In genomic region chr1:107728113-107728839, GRCm38 (mm10) we compare ENCODE assay signal across 24 mouse cellular contexts.
A peak's percentile ranks its signal among the peaks of the same experiment; 100 is the strongest.
DNase-seq lines count a peak whose midpoint lies in the region; ATAC-seq and TF ChIP-seq lines count a peak whose summit lies in the region.
"Had no signal": no experiment of that assay in that cellular context is flagged by ENCODE, and none has a peak within 500 bp of the region (broad histone marks: within the 10 kb centered on the region; RNA-seq: fewer than 3 reads in every experiment).

No protein-coding gene starts in this region.

- no peaks in the 10 kb centered on the region for H3K27me3 ChIP-seq in G1E (ENCODE audit: insufficient read depth, low read length)
- H3K27me3 ChIP-seq: embryonic facial prominence, embryonic 13.5 days; forebrain, embryonic 15.5 days; heart, embryonic 15.5 days; limb, embryonic 13.5 days; liver, embryonic 13.5 days; midbrain, embryonic 15.5 days had no signal

- TF ChIP-seq CTCF in G1E (IDR thresholded peaks at IDR 0.05; ENCODE audit: low read depth, low read length) = no peak
- TF ChIP-seq CTCF in gastrocnemius, adult 2 months (IDR thresholded peaks at IDR 0.05) = no peak

- H3K4me3 ChIP-seq in G1E (ENCODE audit: low read depth, low read length) = no peak overlapping the region
- no peak overlapping the region for H3K4me3 ChIP-seq in gastrocnemius, adult 2 months
- H3K4me3 ChIP-seq: embryonic facial prominence, embryonic 13.5 days; forebrain, embryonic 15.5 days; heart, adult 2 months; heart, embryonic 15.5 days; hindbrain, embryonic 10.5 days; limb, embryonic 13.5 days; liver, embryonic 13.5 days; midbrain, embryonic 15.5 days; myocyte had no signal

- no peaks in the 10 kb centered on the region for H3K36me3 ChIP-seq in G1E (replicated peaks)
- H3K36me3 ChIP-seq: embryonic facial prominence, embryonic 13.5 days; forebrain, embryonic 15.5 days; heart, embryonic 15.5 days; hindbrain, embryonic 10.5 days; limb, embryonic 13.5 days; liver, embryonic 13.5 days; midbrain, embryonic 15.5 days had no signal

- H3K9me3 ChIP-seq in G1E (replicated peaks) = peaks cover 7% of the 10 kb centered on the region
- H3K9me3 ChIP-seq: embryonic facial prominence, embryonic 13.5 days; forebrain, embryonic 15.5 days; heart, embryonic 15.5 days; hindbrain, embryonic 10.5 days; limb, embryonic 13.5 days; liver, embryonic 13.5 days; midbrain, embryonic 15.5 days had no signal

- no peaks in the 10 kb centered on the region for H3K4me1 ChIP-seq in G1E (ENCODE audit: insufficient read depth, low read depth, low read length)
- H3K4me1 ChIP-seq: embryonic facial prominence, embryonic 13.5 days; forebrain, embryonic 15.5 days; heart, embryonic 15.5 days; hindbrain, embryonic 10.5 days; limb, embryonic 13.5 days; liver, embryonic 13.5 days; midbrain, embryonic 15.5 days had no signal

- no peak overlapping the region for H3K27ac ChIP-seq in gastrocnemius, adult 2 months
- H3K27ac ChIP-seq: embryonic facial prominence, embryonic 13.5 days; forebrain, embryonic 15.5 days; heart, adult 2 months; heart, embryonic 15.5 days; hindbrain, embryonic 10.5 days; hindbrain, postnatal 0 days; limb, embryonic 13.5 days; liver, embryonic 13.5 days; midbrain, embryonic 15.5 days had no signal

- intact Hi-C loops in gastrocnemius, adult 2 months (cut with DNase I) = no loop called here

- peak; percentile 12 for DNase-seq in layer of hippocampus, adult 11-12 months (ENCODE audit: low spot score)
- DNase-seq in layer of hippocampus, postnatal 10 days (ENCODE audit: low spot score in 2 of 2) = no peak
- DNase-seq in G1E (ENCODE audit: low spot score) = no peak
- DNase-seq in layer of hippocampus, adult 8-10 months (ENCODE audit: low spot score in 2 of 2) = peak; percentile 22 to 31
- peak; percentile 10 for DNase-seq in right cerebral cortex, postnatal 25 days
- no peak for DNase-seq in gastrocnemius, adult 2 months
- DNase-seq in yolk sac, embryonic 10.5 days (ENCODE audit: low spot score) = no peak
- DNase-seq: adrenal gland, adult 8-10 months; cerebellum, adult 9-11 months; gastrocnemius, postnatal 25 days; heart, adult 2 months; liver, embryonic 13.5 days; lung, embryonic 14.5 days; lung, postnatal 36 days; thymus, postnatal 25 days had no signal

- ATAC-seq in G1E (ENCODE audit: extremely low read depth, insufficient number of reproducible peaks, low FRiP score, poor library complexity, severe bottlenecking) = peak; percentile 55
- ATAC-seq: forebrain, embryonic 15.5 days; hindbrain, postnatal 0 days; intestine, postnatal 0 days; midbrain, embryonic 15.5 days had no signal

Comparison
In these comparisons a context has a peak if more than half of its experiments do, and no peak if none do; other contexts are left out.
1. DNase-seq: peak in layer of hippocampus, adult 11-12 months (single experiment), layer of hippocampus, adult 8-10 months (2 of 2) and right cerebral cortex, postnatal 25 days (single experiment); none in layer of hippocampus, postnatal 10 days (0 of 2), G1E (single experiment), gastrocnemius, adult 2 months (single experiment) and yolk sac, embryonic 10.5 days (single experiment).